Mouse (Mus musculus): ENCODE data around the gene Ppcdc. TPM values are rescaled to one million over a fixed set of nuclear protein-coding genes. Genes with fewer than 3 reads are reported as not detected.
"Not testable (repeated sequence)": the region's sequence is repeated elsewhere in the genome, so short reads cannot be mapped to it uniquely, and the experiment has no call there.

The Ppcdc gene
- total and polyA plus RNA-seq, 2 experiments from 2014 or later, result 14.0 to 14.3 TPM

DNA sequence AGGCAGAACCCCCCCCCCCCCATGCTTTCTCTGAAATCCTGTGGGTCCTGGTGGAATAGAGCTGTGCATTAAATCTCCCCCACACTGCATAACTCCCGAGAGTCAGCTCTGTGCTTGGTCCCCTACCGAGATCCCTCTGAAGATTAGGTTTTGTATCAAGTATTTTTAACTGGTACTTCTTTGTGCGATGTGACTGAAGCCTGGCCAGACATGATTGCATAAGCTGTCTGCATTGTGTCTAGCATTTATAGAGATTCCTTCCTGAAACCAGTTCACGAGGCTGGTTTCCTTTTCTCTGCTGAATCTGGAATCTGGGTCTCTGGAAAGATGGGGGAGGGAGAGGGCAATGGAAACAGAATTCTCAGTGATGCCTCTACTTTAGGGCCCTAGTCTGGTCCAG lies 11.5 kb downstream of the Ppcdc start:
- WGBS, result 45% methylated on average over 4 of the region's 4 CpGs
- Histone ChIP-seq H3K9me3 (replicated peaks; ENCODE audit: control insufficient read depth, low read length) (no peaks in the 10 kb centered on the region), H3K27ac (ENCODE audit: low read depth) (no peak overlapping the region), H3K4me1 (ENCODE audit: control insufficient read depth, insufficient read depth) (peaks cover 19% of the 10 kb centered on the region), H3K4me3 (ENCODE audit: low read depth, low read length) (no peak overlapping the region), H3K9ac (replicated peaks; ENCODE audit: low read depth, low read length) (no peak overlapping the region), H3K4me2 (ENCODE audit: low read depth, low read length) (no peak overlapping the region), H3K27me3 (ENCODE audit: control insufficient read depth, insufficient read depth, low read length) (no peaks in the 10 kb centered on the region), H3K36me3 (replicated peaks; ENCODE audit: control insufficient read depth, insufficient read depth, low read length) (0 out of 2 replicates have a peak, but pooled peaks cover 5% of the 10 kb centered on the region)
- TF ChIP-seq EP300 (IDR thresholded peaks at IDR 0.05; ENCODE audit: low read depth), result no peak
- no peak for TF ChIP-seq CTCF (IDR thresholded peaks at IDR 0.05; ENCODE audit: low read depth)
- ATAC-seq (ENCODE audit: insufficient read depth, low read depth) (no peak), DNase-seq (ENCODE audit: low spot score) (no peak)

DNA sequence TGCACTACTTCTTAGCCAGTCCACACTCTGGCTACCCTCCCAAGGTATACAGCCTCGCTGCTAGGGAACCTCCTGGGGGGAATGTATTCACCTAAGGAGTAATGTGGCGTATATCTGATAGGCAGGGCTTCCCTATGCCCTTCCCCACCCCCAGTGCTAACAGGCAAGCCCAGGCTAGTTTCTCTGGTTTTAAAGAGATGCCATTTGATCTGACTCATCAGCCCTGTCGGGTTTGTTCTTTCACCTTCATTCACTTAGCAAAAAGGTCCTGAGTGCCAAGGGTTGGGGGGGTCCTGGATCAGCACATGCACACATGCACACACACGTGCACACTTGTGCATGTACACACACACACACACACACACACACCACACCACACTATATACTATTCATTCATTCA lies 12.0 kb downstream of the Ppcdc start:
- H3K4me3 ChIP-seq (ENCODE audit: low read depth, low read length), result no peak overlapping the region
- H3K27ac ChIP-seq (ENCODE audit: low read depth), result no peak overlapping the region
- no peak for TF ChIP-seq CTCF (IDR thresholded peaks at IDR 0.05; ENCODE audit: low read depth)
- no peak for TF ChIP-seq EP300 (IDR thresholded peaks at IDR 0.05; ENCODE audit: low read depth)
- WGBS, result 75% methylated on average over 4 of the region's 4 CpGs
- 0 out of 2 replicates have a peak, but pooled peaks cover 5% of the 10 kb centered on the region for H3K36me3 ChIP-seq (replicated peaks; ENCODE audit: control insufficient read depth, insufficient read depth, low read length)
- H3K9ac ChIP-seq (replicated peaks; ENCODE audit: low read depth, low read length), result no peak overlapping the region
- ATAC-seq (ENCODE audit: insufficient read depth, low read depth) (no peak), DNase-seq (ENCODE audit: low spot score) (no peak)
- H3K4me1 ChIP-seq (ENCODE audit: control insufficient read depth, insufficient read depth), result peaks cover 14% of the 10 kb centered on the region
- no peaks in the 10 kb centered on the region for H3K27me3 ChIP-seq (ENCODE audit: control insufficient read depth, insufficient read depth, low read length)
- H3K9me3 ChIP-seq (replicated peaks; ENCODE audit: control insufficient read depth, low read length), result no peaks in the 10 kb centered on the region
- H3K4me2 ChIP-seq (ENCODE audit: low read depth, low read length), result no peak overlapping the region

- not testable (repeated sequence) for H3K27ac ChIP-seq (ENCODE audit: low read depth); H3K36me3 ChIP-seq (replicated peaks; ENCODE audit: control insufficient read depth, insufficient read depth, low read length); ATAC-seq (ENCODE audit: insufficient read depth, low read depth); H3K9me3 ChIP-seq (replicated peaks; ENCODE audit: control insufficient read depth, low read length); H3K4me2 ChIP-seq (ENCODE audit: low read depth, low read length); DNase-seq (ENCODE audit: low spot score); H3K27me3 ChIP-seq (ENCODE audit: control insufficient read depth, insufficient read depth, low read length); H3K4me3 ChIP-seq (ENCODE audit: low read depth, low read length); H3K9ac ChIP-seq (replicated peaks; ENCODE audit: low read depth, low read length); H3K4me1 ChIP-seq (ENCODE audit: control insufficient read depth, insufficient read depth)
- WGBS, result 85% methylated on average over 4 of the region's 4 CpGs
Observed at GRCm38 (mm10) chr9:57427123-57427522, 12.8 kb downstream of the Ppcdc start.

DNA sequence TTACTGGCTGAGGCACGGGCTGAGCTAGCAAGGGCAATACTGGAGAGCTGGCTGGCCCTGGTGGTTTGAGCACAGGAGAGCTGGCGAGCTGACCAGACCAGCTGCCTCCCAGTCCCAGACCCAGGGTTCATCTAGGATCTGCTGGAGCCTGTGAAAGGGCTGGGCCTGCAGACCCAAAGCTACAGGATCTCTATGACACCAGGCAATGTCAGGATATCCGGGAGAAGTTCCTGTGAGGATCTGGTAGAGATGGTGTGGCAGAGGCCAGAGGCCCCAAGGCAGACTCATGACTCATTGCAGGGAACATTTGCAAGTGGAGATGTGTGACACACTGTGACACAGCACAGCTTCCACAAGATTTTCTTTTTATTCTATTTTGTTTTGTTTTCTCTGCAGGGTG lies 14.8 kb downstream of the Ppcdc start:
- peak; percentile 55 for DNase-seq (ENCODE audit: low spot score)
- TF ChIP-seq CTCF (IDR thresholded peaks at IDR 0.05; ENCODE audit: low read depth) (no peak), EP300 (IDR thresholded peaks at IDR 0.05; ENCODE audit: low read depth) (no peak)
- H3K4me1 ChIP-seq (ENCODE audit: control insufficient read depth, insufficient read depth), result peaks cover 26% of the 10 kb centered on the region

DNA sequence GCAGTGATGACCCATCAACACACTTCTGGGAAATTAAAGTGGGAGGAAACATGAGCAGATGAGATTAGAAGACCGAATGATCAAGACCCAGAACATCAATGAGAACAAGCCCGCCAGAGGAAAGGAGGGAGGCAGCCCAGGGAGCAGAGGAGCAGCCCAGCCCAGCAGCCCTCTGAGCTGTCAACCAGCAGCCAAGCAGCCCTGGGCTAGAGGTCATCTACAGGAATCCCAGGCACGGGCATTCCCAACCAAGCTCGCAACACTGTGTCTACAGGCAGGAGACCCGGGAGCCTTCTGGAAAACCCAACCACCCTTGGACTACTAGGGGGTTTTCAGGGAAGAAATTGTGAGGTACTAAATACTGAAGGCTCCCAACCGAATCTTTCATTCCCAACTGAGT lies 15.9 kb downstream of the Ppcdc start:
- 28% methylated on average over 6 of the region's 6 CpGs for WGBS
- Histone ChIP-seq H3K4me1 (ENCODE audit: control insufficient read depth, insufficient read depth) (peaks cover 34% of the 10 kb centered on the region), H3K36me3 (replicated peaks; ENCODE audit: control insufficient read depth, insufficient read depth, low read length) (no peaks in the 10 kb centered on the region), H3K27me3 (ENCODE audit: control insufficient read depth, insufficient read depth, low read length) (no peaks in the 10 kb centered on the region), H3K4me3 (ENCODE audit: low read depth, low read length) (no peak overlapping the region), H3K9me3 (replicated peaks; ENCODE audit: control insufficient read depth, low read length) (no peaks in the 10 kb centered on the region), H3K27ac (ENCODE audit: low read depth) (no peak overlapping the region), H3K4me2 (ENCODE audit: low read depth, low read length) (no peak overlapping the region), H3K9ac (replicated peaks; ENCODE audit: low read depth, low read length) (no peak overlapping the region)
- DNase-seq (ENCODE audit: low spot score) (peak; percentile 51), ATAC-seq (ENCODE audit: insufficient read depth, low read depth) (no peak)
- no peak for TF ChIP-seq CTCF (IDR thresholded peaks at IDR 0.05; ENCODE audit: low read depth)
- TF ChIP-seq EP300 (IDR thresholded peaks at IDR 0.05; ENCODE audit: low read depth), result no peak

More for the DNA sequence above, 14.8 kb downstream of the Ppcdc start:
- Histone ChIP-seq H3K27ac (ENCODE audit: low read depth) (peak overlapping the region; percentile 30), H3K9ac (replicated peaks; ENCODE audit: low read depth, low read length) (no peak overlapping the region), H3K27me3 (ENCODE audit: control insufficient read depth, insufficient read depth, low read length) (no peaks in the 10 kb centered on the region), H3K4me3 (ENCODE audit: low read depth, low read length) (no peak overlapping the region), H3K4me2 (ENCODE audit: low read depth, low read length) (no peak overlapping the region), H3K9me3 (replicated peaks; ENCODE audit: control insufficient read depth, low read length) (no peaks in the 10 kb centered on the region), H3K36me3 (replicated peaks; ENCODE audit: control insufficient read depth, insufficient read depth, low read length) (no peaks in the 10 kb centered on the region)
- 65% methylated on average over 3 of the region's 3 CpGs for WGBS
- 0 out of 2 replicates have a peak, but pooled peaks have one; percentile 5 for ATAC-seq (ENCODE audit: insufficient read depth, low read depth)

GRCm38 (mm10) chr9:57421688-57422111 lies 18.2 kb downstream of the Ppcdc start:
- 52% methylated on average over 5 of the region's 5 CpGs for WGBS
- Histone ChIP-seq H3K4me3 (ENCODE audit: low read depth, low read length) (no peak overlapping the region), H3K27me3 (ENCODE audit: control insufficient read depth, insufficient read depth, low read length) (no peaks in the 10 kb centered on the region), H3K4me1 (ENCODE audit: control insufficient read depth, insufficient read depth) (peaks cover 34% of the 10 kb centered on the region), H3K27ac (ENCODE audit: low read depth) (peak overlapping the region; percentile 86), H3K4me2 (ENCODE audit: low read depth, low read length) (no peak overlapping the region), H3K9me3 (replicated peaks; ENCODE audit: control insufficient read depth, low read length) (no peaks in the 10 kb centered on the region), H3K36me3 (replicated peaks; ENCODE audit: control insufficient read depth, insufficient read depth, low read length) (no peaks in the 10 kb centered on the region), H3K9ac (replicated peaks; ENCODE audit: low read depth, low read length) (no peak overlapping the region)
- no peak for DNase-seq (ENCODE audit: low spot score)
- TF ChIP-seq CTCF (IDR thresholded peaks at IDR 0.05; ENCODE audit: low read depth) (no peak), EP300 (IDR thresholded peaks at IDR 0.05; ENCODE audit: low read depth) (no peak)
- no peak for ATAC-seq (ENCODE audit: insufficient read depth, low read depth)
